In the genomic region with DNA sequence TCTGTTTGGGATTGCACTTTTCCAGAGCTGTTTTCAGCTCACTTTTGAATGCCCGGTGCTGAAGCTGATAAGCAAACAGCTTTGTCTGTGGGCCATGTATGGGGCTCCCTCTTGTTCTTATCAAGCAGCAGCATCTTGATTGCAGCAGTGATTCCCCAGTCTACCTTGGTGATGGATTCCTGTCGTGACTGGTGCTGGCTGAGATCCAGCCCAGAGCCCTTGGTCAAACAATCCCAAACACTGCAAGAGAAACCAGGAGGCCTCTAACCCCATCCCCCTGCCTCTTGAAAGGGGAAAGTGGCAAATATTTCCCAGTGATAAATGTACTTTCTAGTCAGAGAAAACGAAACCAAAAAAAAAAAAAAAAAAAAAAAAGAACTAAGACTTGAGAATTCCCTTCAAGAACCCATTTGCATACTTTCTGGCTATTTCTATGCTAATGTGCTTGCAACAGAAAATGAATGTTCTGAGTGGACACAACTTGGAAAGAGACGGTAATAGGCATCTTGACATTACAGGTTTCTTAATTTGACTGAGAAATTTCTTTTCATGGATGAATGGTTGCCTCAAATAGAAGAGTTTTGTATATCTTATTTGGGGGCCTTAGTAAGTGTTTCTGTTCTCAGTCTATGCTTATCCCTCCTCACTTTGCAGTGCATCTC, we compare ENCODE assay signal across 14 mouse cellular contexts. TPM values are rescaled to one million over a fixed set of nuclear protein-coding genes. Genes with fewer than 3 reads are reported as not detected.
DNase-seq lines count a peak whose midpoint lies in the region; ATAC-seq and TF ChIP-seq lines count a peak whose summit lies in the region.
"Had no signal": no experiment of that assay in that cellular context is flagged by ENCODE, and none has a peak within 500 bp of the region (broad histone marks: within the 10 kb centered on the region; RNA-seq: fewer than 3 reads in every experiment).

No protein-coding gene starts in this region.

- DNase-seq in adrenal gland, adult 2 months, result peak; percentile 65
- DNase-seq in adrenal gland, adult 18-20 months (ENCODE audit: low spot score in 2 of 2), result no peak
- no peak for DNase-seq in stomach, postnatal 0 days (ENCODE audit: low spot score)
- no peak for DNase-seq in liver, postnatal 0 days
- DNase-seq in layer of hippocampus, adult 18-20 months (ENCODE audit: low spot score in 2 of 2), result no peak
- DNase-seq in spleen, postnatal 4 days (ENCODE audit: low spot score in 2 of 2), result no peak
- DNase-seq: cerebellum, adult 11-12 months; right cerebral cortex, postnatal 25 days; thymus, postnatal 14 days had no signal

- H3K4me2 ChIP-seq in stomach, embryonic 14.5 days (replicated peaks; ENCODE audit: low read depth, low read length), result 0 out of 2 replicates have a peak overlapping the region, but pooled peaks have one; percentile 2
- no peak overlapping the region for H3K4me2 ChIP-seq in stomach, postnatal 0 days (replicated peaks; ENCODE audit: low read depth)
- H3K4me2 ChIP-seq in kidney, embryonic 14.5 days (replicated peaks; ENCODE audit: low read depth, low read length), result no peak overlapping the region
- H3K4me2 ChIP-seq in liver, postnatal 0 days (ENCODE audit: low read depth, low read length), result no peak overlapping the region
- H3K4me2 ChIP-seq: embryonic facial prominence, embryonic 12.5 days had no signal

- no peaks in the 10 kb centered on the region for H3K9me3 ChIP-seq in stomach, embryonic 14.5 days (ENCODE audit: control insufficient read depth, low read depth, low read length)
- H3K9me3 ChIP-seq in stomach, postnatal 0 days (ENCODE audit: control insufficient read depth, low read length), result no peaks in the 10 kb centered on the region
- no peaks in the 10 kb centered on the region for H3K9me3 ChIP-seq in kidney, embryonic 14.5 days (ENCODE audit: control insufficient read depth, low read length)
- H3K9me3 ChIP-seq in liver, postnatal 0 days (ENCODE audit: low read length), result no peaks in the 10 kb centered on the region
- H3K9me3 ChIP-seq: embryonic facial prominence, embryonic 12.5 days had no signal

- 12% methylated on average over 4 of the region's 4 CpGs for WGBS in stomach, embryonic 14.5 days
- 13% methylated on average over 4 of the region's 4 CpGs for WGBS in stomach, postnatal 0 days
- WGBS in kidney, embryonic 14.5 days, result 29% methylated on average over 4 of the region's 4 CpGs
- 27% methylated on average over 4 of the region's 4 CpGs for WGBS in liver, postnatal 0 days (ENCODE audit: insufficient replicate concordance)

- H3K4me3 ChIP-seq in stomach, embryonic 14.5 days (ENCODE audit: low read depth, low read length), result no peak overlapping the region
- H3K4me3 ChIP-seq in stomach, postnatal 0 days (ENCODE audit: low read depth, low read length), result no peak overlapping the region
- H3K4me3 ChIP-seq in kidney, embryonic 14.5 days (ENCODE audit: low read length), result no peak overlapping the region
- H3K4me3 ChIP-seq in liver, postnatal 0 days (ENCODE audit: low read depth, low read length), result no peak overlapping the region
- H3K4me3 ChIP-seq: embryonic facial prominence, embryonic 12.5 days had no signal

- no peaks in the 10 kb centered on the region for H3K27me3 ChIP-seq in stomach, embryonic 14.5 days (ENCODE audit: control insufficient read depth, insufficient read depth, low read length)
- H3K27me3 ChIP-seq in stomach, postnatal 0 days (ENCODE audit: control insufficient read depth, insufficient read depth, low read length), result no peaks in the 10 kb centered on the region
- no peaks in the 10 kb centered on the region for H3K27me3 ChIP-seq in kidney, embryonic 14.5 days (ENCODE audit: control insufficient read depth, insufficient read depth, low read length)
- no peaks in the 10 kb centered on the region for H3K27me3 ChIP-seq in liver, postnatal 0 days (ENCODE audit: insufficient read depth, low read length)
- H3K27me3 ChIP-seq: embryonic facial prominence, embryonic 12.5 days had no signal

- ATAC-seq in stomach, embryonic 14.5 days (ENCODE audit: insufficient number of reproducible peaks, insufficient read depth, low FRiP score, low read depth), result 0 out of 2 replicates have a peak, but pooled peaks have one; percentile 28
- no peak for ATAC-seq in stomach, postnatal 0 days (ENCODE audit: low FRiP score, low TSS enrichment)
- 0 out of 2 replicates have a peak, but pooled peaks have one; percentile 20 for ATAC-seq in kidney, embryonic 14.5 days (ENCODE audit: low FRiP score, low TSS enrichment)
- no peak for ATAC-seq in liver, postnatal 0 days
- ATAC-seq: intestine, postnatal 0 days had no signal

- no peaks in the 10 kb centered on the region for H3K36me3 ChIP-seq in stomach, embryonic 14.5 days (ENCODE audit: control insufficient read depth, insufficient read depth, low read length)
- H3K36me3 ChIP-seq in stomach, postnatal 0 days (ENCODE audit: control insufficient read depth, insufficient read depth, low read length), result no peaks in the 10 kb centered on the region
- H3K36me3 ChIP-seq in kidney, embryonic 14.5 days (ENCODE audit: control insufficient read depth, insufficient read depth, low read length), result no peaks in the 10 kb centered on the region
- no peaks in the 10 kb centered on the region for H3K36me3 ChIP-seq in liver, postnatal 0 days (replicated peaks; ENCODE audit: insufficient read depth, low read length)
- H3K36me3 ChIP-seq: embryonic facial prominence, embryonic 12.5 days had no signal

- peaks cover 4% of the 10 kb centered on the region; the same call in 1 of the 2 replicates for H3K4me1 ChIP-seq in stomach, embryonic 14.5 days (ENCODE audit: control insufficient read depth, insufficient read depth, low read length)
- H3K4me1 ChIP-seq in stomach, postnatal 0 days (replicated peaks; ENCODE audit: control insufficient read depth, insufficient read depth), result 0 out of 2 replicates have a peak, but pooled peaks cover 2% of the 10 kb centered on the region
- 0 out of 2 replicates have a peak, but pooled peaks cover 3% of the 10 kb centered on the region for H3K4me1 ChIP-seq in kidney, embryonic 14.5 days (ENCODE audit: control insufficient read depth, insufficient read depth, low read length)
- H3K4me1 ChIP-seq in liver, postnatal 0 days (ENCODE audit: insufficient read depth), result peaks cover 2% of the 10 kb centered on the region; the same call in 1 of the 2 replicates
- H3K4me1 ChIP-seq: embryonic facial prominence, embryonic 12.5 days had no signal

- TF ChIP-seq EP300 in stomach, postnatal 0 days (optimal IDR thresholded peaks at IDR 0.05), result no peak
- no peak for TF ChIP-seq EP300 in liver, postnatal 0 days (IDR thresholded peaks at IDR 0.05; ENCODE audit: low read depth)

- H3K9ac ChIP-seq in stomach, embryonic 14.5 days (replicated peaks; ENCODE audit: low read depth, low read length), result no peak overlapping the region
- H3K9ac ChIP-seq in stomach, postnatal 0 days (ENCODE audit: low read length), result no peak overlapping the region
- no peak overlapping the region for H3K9ac ChIP-seq in kidney, embryonic 14.5 days (ENCODE audit: low read depth, low read length)
- H3K9ac ChIP-seq in liver, postnatal 0 days (replicated peaks), result no peak overlapping the region
- H3K9ac ChIP-seq: embryonic facial prominence, embryonic 12.5 days had no signal

- TF ChIP-seq CTCF in stomach, postnatal 0 days (IDR thresholded peaks at IDR 0.05; ENCODE audit: low read depth), result no peak
- no peak for TF ChIP-seq CTCF in liver, postnatal 0 days (IDR thresholded peaks at IDR 0.05; ENCODE audit: low read depth)

- no peak overlapping the region for H3K27ac ChIP-seq in stomach, embryonic 14.5 days (ENCODE audit: low read length)
- no peak overlapping the region for H3K27ac ChIP-seq in stomach, postnatal 0 days (replicated peaks)
- no peak overlapping the region for H3K27ac ChIP-seq in kidney, embryonic 14.5 days (ENCODE audit: low read depth, low read length)
- H3K27ac ChIP-seq in liver, postnatal 0 days (ENCODE audit: low read depth), result no peak overlapping the region
- H3K27ac ChIP-seq: embryonic facial prominence, embryonic 12.5 days; macrophage had no signal

RNA-seq across cellular contexts. Expression of a gene that starts 40.0 kb away (rescaled TPM):
- 100 to 1,000 TPM; 295 to 301 TPM for total RNA-seq in adrenal gland, adult 2 months (2021)
- 48.1 and 58.3 TPM in 2 replicates for polyA plus RNA-seq in adrenal gland, adult 2 months (2012; rRNA removed)
- total RNA-seq in adrenal gland, adult 18-20 months (2021), result 100 to 1,000 TPM; 271 to 319 TPM
- polyA plus RNA-seq in stomach, embryonic 14.5 days (2014; fragmentation: Nextera tagmentation; extraction: Ambion mirVana), result 17.2 and 17.4 TPM in 2 replicates
- polyA plus RNA-seq in stomach, postnatal 0 days (2015; fragmentation: Nextera tagmentation; extraction: Ambion mirVana), result 9.3 and 10.3 TPM in 2 replicates
- polyA plus RNA-seq in kidney, embryonic 14.5 days (2014; fragmentation: Nextera tagmentation; extraction: Ambion mirVana), result 11.4 and 24.7 TPM in 2 replicates
- 6.7 and 7.0 TPM in 2 replicates for polyA plus RNA-seq in liver, postnatal 0 days (2015; fragmentation: Nextera tagmentation; extraction: Ambion mirVana)
- 1 to 10 TPM; 7.3 to 7.5 TPM for total RNA-seq in layer of hippocampus, adult 18-20 months (2021)

Comparison
In these comparisons a context has a peak if more than half of its experiments do, and no peak if none do; other contexts are left out.
1. ATAC-seq: peak in stomach, embryonic 14.5 days (single experiment) and kidney, embryonic 14.5 days (single experiment); none in stomach, postnatal 0 days (single experiment) and liver, postnatal 0 days (single experiment).